Mouse (Mus musculus): Measurements from ENCODE around the gene Chd1.

- TF ChIP-seq EP300 (IDR thresholded peaks at IDR 0.05; ENCODE audit: insufficient read depth, low read depth, low read length) (no peak), CTCF (IDR thresholded peaks at IDR 0.05) (no peak)
Measured at GRCm38 (mm10) chr17:15776349-15776748, 71.6 kb downstream of the Chd1 start.
